Mouse (Mus musculus) granulocyte monocyte progenitor cell, adult 5-6 weeks (primary cell): ENCODE measurements around the gene Gm13279. TPM values are rescaled to one million over a fixed set of nuclear protein-coding genes. Genes with fewer than 3 reads are reported as not detected.
A peak's percentile ranks its signal among the peaks of the same experiment; 100 is the strongest.
"Not testable (repeated sequence)": the region's sequence is repeated elsewhere in the genome, so short reads cannot be mapped to it uniquely, and the experiment has no call there.

ENCODE experiments used
- ATAC-seq: replicated peaks from 2 replicates; pipeline ENCODE4 v1.8.0; 2016; ENCODE audit warnings: mild to moderate bottlenecking, moderate TSS enrichment, inconsistent platforms; ENCODE audit not compliant: poor library complexity, severe bottlenecking
- total RNA-seq, 2 experiments: library from RNA; stranded (forward) in 1 of 2; stranded (reverse) in 1 of 2; fragments of 200-712, 200-1000 nt in 1 of 2; fragments of >200 nt in 1 of 2; fragmentation: Nextera tagmentation in 1 of 2; gene quantifications; 2 replicates each; pipeline ENCODE4 v1.2.3; 2014 to 2017

Gene Gm13279
- total RNA-seq, 2 experiments from 2014 or later, result not detected

- ATAC-seq, result not testable (repeated sequence)
Measured at GRCm38 (mm10) chr4:88791250-88791649, 5.9 kb upstream of the Gm13279 start, which contains the start of gene Gm13278. Gm13278 (plus strand) TSS chr4:88791550.

- not testable (repeated sequence) for ATAC-seq
Measured at GRCm38 (mm10) chr4:88793936-88794675, 3.1 kb upstream of the Gm13279 start, which contains the start of gene Gm13275. Gm13275 (plus strand) TSS chr4:88794487.

DNA sequence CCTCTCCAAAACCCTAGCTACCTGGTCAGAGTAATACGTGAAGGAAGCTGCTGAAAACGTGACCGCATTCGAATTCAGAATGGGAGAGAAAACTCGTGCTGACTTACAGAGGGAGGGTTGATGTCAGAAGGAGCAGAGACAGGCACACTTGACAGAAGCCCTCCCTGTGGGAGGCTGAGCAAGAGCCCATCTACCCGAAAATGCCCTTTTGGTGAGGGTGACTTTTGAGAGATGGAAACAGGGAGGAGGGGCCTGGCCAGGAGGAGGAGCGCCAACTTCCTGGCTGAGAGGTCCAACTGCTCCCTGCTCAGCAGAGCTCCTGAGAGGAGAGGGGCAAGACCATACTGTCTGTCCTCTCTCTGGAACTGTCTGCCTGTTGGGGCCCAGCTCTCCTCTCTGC lies 2.2 kb downstream of the Gm13279 start, which contains the start of gene Gm13285:
TSS of gene Gm13285 (plus strand) at position 301 of the 400 bp plus-strand sequence.
- ATAC-seq, result not testable (repeated sequence)

GRCm38 (mm10) chr4:88802954-88803353 lies 5.8 kb downstream of the Gm13279 start, which contains the start of gene Gm13287:
Gm13287 (plus strand) TSS chr4:88803254.
- ATAC-seq, result not testable (repeated sequence)

DNA sequence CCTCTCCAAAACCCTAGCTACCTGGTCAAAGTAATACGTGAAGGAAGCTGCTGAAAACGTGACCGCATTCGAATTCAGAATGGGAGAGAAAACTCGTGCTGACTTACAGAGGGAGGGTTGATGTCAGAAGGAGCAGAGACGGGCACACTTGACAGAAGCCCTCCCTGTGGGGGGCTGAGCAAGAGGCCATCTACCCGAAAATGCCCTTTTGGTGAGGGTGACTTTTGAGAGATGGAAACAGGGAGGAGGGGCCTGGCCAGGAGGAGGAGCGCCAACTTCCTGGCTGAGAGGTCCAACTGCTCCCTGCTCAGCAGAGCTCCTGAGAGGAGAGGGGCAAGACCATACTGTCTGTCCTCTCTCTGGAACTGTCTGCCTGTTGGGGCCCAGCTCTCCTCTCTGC lies 8.0 kb downstream of the Gm13279 start, which contains the start of gene Gm13288:
TSS of gene Gm13288 (plus strand) at position 301 of the 400 bp plus-strand sequence.
- ATAC-seq, result not testable (repeated sequence)

GRCm38 (mm10) chr4:88805761-88806160 lies 8.6 kb downstream of the Gm13279 start:
- not testable (repeated sequence) for ATAC-seq

DNA sequence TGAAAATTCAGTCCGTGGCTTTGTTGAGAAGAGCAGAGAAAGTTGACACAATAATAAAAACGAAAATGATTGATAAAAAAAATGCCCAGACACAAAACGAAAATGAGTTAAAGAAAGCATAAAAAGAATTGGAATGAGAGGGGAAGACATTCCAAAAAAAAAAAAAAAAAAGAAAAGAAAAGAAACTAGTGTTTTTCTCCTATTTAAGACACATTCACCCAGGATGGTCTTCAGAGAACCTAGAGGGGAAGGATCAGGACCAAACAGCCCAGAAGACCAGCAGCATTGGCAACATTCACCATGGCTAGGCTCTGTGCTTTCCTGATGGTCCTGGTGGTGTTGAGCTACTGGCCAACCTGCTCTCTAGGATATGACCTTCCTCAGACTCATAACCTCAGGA lies 18.7 kb downstream of the Gm13279 start, which contains the start of gene Ifna7:
TSS of gene Ifna7 (plus strand) at position 301 of the 400 bp plus-strand sequence.
- no peak for ATAC-seq

GRCm38 (mm10) chr4:88819659-88820058 lies 22.5 kb downstream of the Gm13279 start, which contains the start of gene Ifna11:
Ifna11 (plus strand) TSS chr4:88819959.
- no peak for ATAC-seq

DNA sequence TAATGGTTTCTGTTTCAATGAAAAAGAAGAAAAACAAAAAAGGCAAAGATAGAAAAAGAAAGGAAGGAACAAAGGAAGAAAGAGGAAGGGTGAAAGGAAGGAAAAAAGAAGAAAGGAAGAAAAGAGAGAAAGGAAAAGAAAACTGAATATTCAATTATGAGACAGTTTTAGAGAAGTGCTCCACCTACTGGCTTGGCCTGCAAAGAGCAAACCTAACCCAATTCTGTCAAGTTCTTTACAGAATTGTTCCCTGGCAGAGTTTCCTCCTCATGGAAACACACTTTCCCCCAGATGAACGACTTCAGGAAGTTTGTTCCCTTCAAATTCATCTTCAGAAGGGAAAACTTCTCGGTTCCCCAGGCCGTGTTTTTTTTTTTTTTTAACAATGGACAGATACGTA lies 25.8 kb downstream of the Gm13279 start:
- ATAC-seq, result 0 out of 2 replicates have a peak, but pooled peaks have one; percentile 30

DNA sequence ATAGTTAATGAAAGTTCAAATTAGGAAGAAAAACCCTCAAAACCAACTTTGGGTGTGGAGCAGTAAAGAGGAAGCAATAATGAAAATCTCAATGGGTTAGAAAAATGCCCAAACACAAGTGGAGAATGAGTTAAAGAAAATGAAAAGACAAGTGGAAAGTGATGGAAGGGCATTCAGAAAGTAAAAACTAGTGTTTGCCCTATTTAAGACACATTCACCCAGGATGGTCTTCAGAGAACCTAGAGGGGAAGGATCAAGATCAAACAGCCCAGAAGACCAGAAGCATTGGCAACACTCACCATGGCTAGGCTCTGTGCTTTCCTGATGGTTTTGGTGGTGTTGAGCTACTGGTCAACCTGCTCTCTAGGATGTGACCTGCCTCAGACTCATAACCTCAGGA lies 29.9 kb downstream of the Gm13279 start, which contains the start of gene Ifna6:
TSS of gene Ifna6 (plus strand) at position 301 of the 400 bp plus-strand sequence.
- ATAC-seq, result not testable (repeated sequence)

DNA sequence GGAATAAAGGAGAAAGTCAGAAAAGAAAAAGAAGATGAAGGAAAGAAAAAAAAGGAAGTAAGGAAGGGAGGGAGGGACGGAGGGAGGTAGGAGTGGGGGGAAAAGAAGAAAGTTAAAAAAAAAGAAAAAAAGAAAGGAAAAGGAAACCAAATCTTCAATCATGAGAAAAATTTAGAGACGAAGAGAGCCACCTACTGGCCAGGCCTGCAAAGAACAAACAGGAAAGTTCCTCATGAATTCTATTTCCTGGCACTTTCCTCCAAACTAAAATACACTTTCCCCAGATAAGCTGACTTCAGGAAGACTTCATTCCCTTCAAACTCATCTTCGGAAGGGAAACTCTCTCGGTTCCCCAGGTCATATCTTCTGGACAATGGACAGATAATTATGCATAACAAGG lies 33.3 kb downstream of the Gm13279 start:
- peak; percentile 42; the same call in 1 of the 2 replicates for ATAC-seq

DNA sequence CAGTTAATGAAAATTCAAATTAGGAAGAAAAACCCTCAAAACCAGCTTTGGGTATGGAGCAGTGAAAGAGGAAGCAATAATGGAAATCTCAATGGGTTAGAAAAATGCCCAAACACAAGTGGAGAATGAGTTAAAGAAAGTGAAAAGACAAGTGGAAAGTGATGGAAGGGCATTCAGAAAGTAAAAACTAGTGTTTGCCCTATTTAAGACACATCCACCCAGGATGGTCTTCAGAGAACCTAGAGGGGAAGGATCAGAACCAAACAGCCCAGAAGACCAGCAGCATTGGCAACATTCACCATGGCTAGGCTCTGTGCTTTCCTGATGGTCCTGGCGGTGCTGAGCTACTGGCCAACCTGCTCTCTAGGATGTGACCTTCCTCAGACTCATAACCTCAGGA lies 38.0 kb downstream of the Gm13279 start, which contains the start of gene Ifna5:
TSS of gene Ifna5 (plus strand) at position 301 of the 400 bp plus-strand sequence.
- ATAC-seq, result not testable (repeated sequence)

- ATAC-seq, result peak; percentile 52
Measured at GRCm38 (mm10) chr4:88838828-88839227, 41.6 kb downstream of the Gm13279 start.

DNA sequence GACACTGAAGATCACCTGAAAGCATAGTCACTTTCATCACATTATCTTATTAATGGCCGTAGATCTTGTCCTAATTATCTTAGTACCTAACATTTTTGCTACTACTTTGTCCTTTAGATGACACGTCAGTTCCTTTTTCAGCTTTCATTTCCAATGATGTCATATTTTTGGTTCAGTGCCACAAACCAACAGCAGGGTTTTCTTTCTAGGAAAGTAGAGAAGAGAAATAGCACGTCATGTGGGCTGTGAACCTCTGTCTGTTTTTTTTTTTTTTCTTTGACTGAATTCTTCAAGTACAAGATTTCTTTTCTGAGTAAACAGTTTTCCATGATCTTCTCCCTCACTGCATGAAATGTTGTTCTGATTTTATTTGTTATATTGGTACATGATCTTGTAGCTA lies 42.9 kb downstream of the Gm13279 start:
- peak; percentile 52; the same call in 1 of the 2 replicates for ATAC-seq

GRCm38 (mm10) chr4:88841438-88841911 lies 44.3 kb downstream of the Gm13279 start, which contains the start of gene Ifna4:
Ifna4 (plus strand) TSS chr4:88841861.
- ATAC-seq, result no peak

GRCm38 (mm10) chr4:88845334-88845733 lies 48.1 kb downstream of the Gm13279 start:
- no peak for ATAC-seq

Other genes starting within 250 kb of the Gm13279 start
Only the 30 nearest of the 31 such genes appear.
- not detected in 2 replicates for gene Ifna14, start 225.6 kb upstream of the Gm13279 start, total RNA-seq (2014; fragmentation: Nextera tagmentation)
- not detected in 2 replicates for gene Ifna14, start 225.6 kb upstream of the Gm13279 start, total RNA-seq (2017)
- gene Ifna9, start 205.0 kb upstream of the Gm13279 start, total RNA-seq (2014; fragmentation: Nextera tagmentation), result not detected in 2 replicates
- gene Ifna9, start 205.0 kb upstream of the Gm13279 start, total RNA-seq (2017), result not detected in 2 replicates
- gene Ifna12, start 194.0 kb upstream of the Gm13279 start, total RNA-seq (2014; fragmentation: Nextera tagmentation), result not detected in 2 replicates
- not detected in 2 replicates for gene Ifna12, start 194.0 kb upstream of the Gm13279 start, total RNA-seq (2017)
- gene C87499, start 163.0 kb upstream of the Gm13279 start, total RNA-seq (2014; fragmentation: Nextera tagmentation), result not detected in 2 replicates
- not detected in 2 replicates for gene C87499, start 163.0 kb upstream of the Gm13279 start, total RNA-seq (2017)
- not detected in 2 replicates for gene Ifna13, start 152.9 kb upstream of the Gm13279 start, total RNA-seq (2014; fragmentation: Nextera tagmentation)
- gene Ifna13, start 152.9 kb upstream of the Gm13279 start, total RNA-seq (2017), result not detected in 2 replicates
- gene Ifna16, start 120.5 kb upstream of the Gm13279 start, total RNA-seq (2014; fragmentation: Nextera tagmentation), result not detected in 2 replicates
- gene Ifna16, start 120.5 kb upstream of the Gm13279 start, total RNA-seq (2017), result not detected in 2 replicates
- not detected in 2 replicates for gene Ifna2, start 113.5 kb upstream of the Gm13279 start, total RNA-seq (2014; fragmentation: Nextera tagmentation)
- gene Ifna2, start 113.5 kb upstream of the Gm13279 start, total RNA-seq (2017), result not detected in 2 replicates
- not detected in 2 replicates for gene Ifnab, start 106.0 kb upstream of the Gm13279 start, total RNA-seq (2014; fragmentation: Nextera tagmentation)
- not detected in 2 replicates for gene Ifnab, start 106.0 kb upstream of the Gm13279 start, total RNA-seq (2017)
- gene Gm26566, start 75.6 kb upstream of the Gm13279 start, total RNA-seq (2014; fragmentation: Nextera tagmentation), result not detected in 2 replicates
- 0.69 TPM in 1 of 2 replicates, not detected in the other for gene Gm26566, start 75.6 kb upstream of the Gm13279 start, total RNA-seq (2017)
- 33.5 and 45.5 TPM in 2 replicates for gene Klhl9, start 74.9 kb upstream of the Gm13279 start, total RNA-seq (2014; fragmentation: Nextera tagmentation)
- 72.4 and 96.0 TPM in 2 replicates for gene Klhl9, start 74.9 kb upstream of the Gm13279 start, total RNA-seq (2017)
- gene Gm13271, start 42.5 kb upstream of the Gm13279 start, total RNA-seq (2014; fragmentation: Nextera tagmentation), result not detected in 2 replicates
- gene Gm13271, start 42.5 kb upstream of the Gm13279 start, total RNA-seq (2017), result not detected in 2 replicates
- 0.49 TPM in 1 of 2 replicates, not detected in the other for gene Gm13283, start 37.3 kb upstream of the Gm13279 start, total RNA-seq (2014; fragmentation: Nextera tagmentation)
- 0.21 TPM in 1 of 2 replicates, not detected in the other for gene Gm13283, start 37.3 kb upstream of the Gm13279 start, total RNA-seq (2017)
- gene Gm13290, start 23.6 kb upstream of the Gm13279 start, total RNA-seq (2014; fragmentation: Nextera tagmentation), result not detected in 2 replicates
- not detected in 2 replicates for gene Gm13290, start 23.6 kb upstream of the Gm13279 start, total RNA-seq (2017)
- gene Gm13289, start 20.5 kb upstream of the Gm13279 start, total RNA-seq (2014; fragmentation: Nextera tagmentation), result not detected in 2 replicates
- gene Gm13289, start 20.5 kb upstream of the Gm13279 start, total RNA-seq (2017), result not detected in 2 replicates
- gene Gm13272, start 17.5 kb upstream of the Gm13279 start, total RNA-seq (2014; fragmentation: Nextera tagmentation), result not detected in 2 replicates
- not detected in 2 replicates for gene Gm13272, start 17.5 kb upstream of the Gm13279 start, total RNA-seq (2017)
- gene Ifnz, start 15.3 kb upstream of the Gm13279 start, total RNA-seq (2014; fragmentation: Nextera tagmentation), result 1.5 TPM in 1 of 2 replicates, not detected in the other
- 0.22 and 0.52 TPM in 2 replicates for gene Ifnz, start 15.3 kb upstream of the Gm13279 start, total RNA-seq (2017)
- gene Gm13276, start 11.7 kb upstream of the Gm13279 start, total RNA-seq (2014; fragmentation: Nextera tagmentation), result not detected in 2 replicates
- not detected in 2 replicates for gene Gm13276, start 11.7 kb upstream of the Gm13279 start, total RNA-seq (2017)
- not detected in 2 replicates for gene Gm13277, start 8.8 kb upstream of the Gm13279 start, total RNA-seq (2014; fragmentation: Nextera tagmentation)
- gene Gm13277, start 8.8 kb upstream of the Gm13279 start, total RNA-seq (2017), result not detected in 2 replicates
- gene Gm13278, start 5.8 kb upstream of the Gm13279 start, total RNA-seq (2014; fragmentation: Nextera tagmentation), result not detected in 2 replicates
- gene Gm13278, start 5.8 kb upstream of the Gm13279 start, total RNA-seq (2017), result not detected in 2 replicates
- gene Gm13275, start 2.9 kb upstream of the Gm13279 start, total RNA-seq (2014; fragmentation: Nextera tagmentation), result not detected in 2 replicates
- gene Gm13275, start 2.9 kb upstream of the Gm13279 start, total RNA-seq (2017), result not detected in 2 replicates
- not detected in 2 replicates for gene Gm13285, start 2.3 kb downstream of the Gm13279 start, total RNA-seq (2014; fragmentation: Nextera tagmentation)
- not detected in 2 replicates for gene Gm13285, start 2.3 kb downstream of the Gm13279 start, total RNA-seq (2017)
- not detected in 2 replicates for gene Gm13287, start 5.9 kb downstream of the Gm13279 start, total RNA-seq (2014; fragmentation: Nextera tagmentation)
- gene Gm13287, start 5.9 kb downstream of the Gm13279 start, total RNA-seq (2017), result not detected in 2 replicates
- gene Gm13288, start 8.1 kb downstream of the Gm13279 start, total RNA-seq (2014; fragmentation: Nextera tagmentation), result not detected in 2 replicates
- not detected in 2 replicates for gene Gm13288, start 8.1 kb downstream of the Gm13279 start, total RNA-seq (2017)
- gene Ifna7, start 18.8 kb downstream of the Gm13279 start, total RNA-seq (2014; fragmentation: Nextera tagmentation), result not detected in 2 replicates
- not detected in 2 replicates for gene Ifna7, start 18.8 kb downstream of the Gm13279 start, total RNA-seq (2017)
- gene Ifna11, start 22.6 kb downstream of the Gm13279 start, total RNA-seq (2014; fragmentation: Nextera tagmentation), result not detected in 2 replicates
- not detected in 2 replicates for gene Ifna11, start 22.6 kb downstream of the Gm13279 start, total RNA-seq (2017)
- not detected in 2 replicates for gene Ifna6, start 30.0 kb downstream of the Gm13279 start, total RNA-seq (2014; fragmentation: Nextera tagmentation)
- gene Ifna6, start 30.0 kb downstream of the Gm13279 start, total RNA-seq (2017), result not detected in 2 replicates
- gene Ifna5, start 38.1 kb downstream of the Gm13279 start, total RNA-seq (2014; fragmentation: Nextera tagmentation), result not detected in 2 replicates
- not detected in 2 replicates for gene Ifna5, start 38.1 kb downstream of the Gm13279 start, total RNA-seq (2017)
- gene Ifna4, start 44.5 kb downstream of the Gm13279 start, total RNA-seq (2014; fragmentation: Nextera tagmentation), result not detected in 2 replicates
- gene Ifna4, start 44.5 kb downstream of the Gm13279 start, total RNA-seq (2017), result not detected in 2 replicates
- not detected in 2 replicates for gene Ifna1, start 52.7 kb downstream of the Gm13279 start, total RNA-seq (2014; fragmentation: Nextera tagmentation)
- gene Ifna1, start 52.7 kb downstream of the Gm13279 start, total RNA-seq (2017), result not detected in 2 replicates
- gene Ifne, start 82.8 kb downstream of the Gm13279 start, total RNA-seq (2014; fragmentation: Nextera tagmentation), result not detected in 2 replicates
- not detected in 2 replicates for gene Ifne, start 82.8 kb downstream of the Gm13279 start, total RNA-seq (2017)